Mouse (Mus musculus) thymus, adult 2 months (tissue): ENCODE data around the gene Tmem26.

Experiments used
- CTCF ChIP-seq: fragments of 200-500 bp; IDR thresholded peaks from 2 replicates; pipeline ENCODE4 v1.5.1; 2012; ENCODE audit warnings: mild to moderate bottlenecking, control low read depth, low read length, moderate library complexity, borderline replicate concordance; ENCODE audit not compliant: control insufficient read depth, poor library complexity, insufficient read depth; ENCODE audit errors: extremely low read depth
- POLR2A ChIP-seq: fragments of 200-500 bp; IDR thresholded peaks from 2 replicates; pipeline ENCODE4 v1.6.1; 2012; ENCODE audit warnings: mild to moderate bottlenecking, low read length, control low read depth, moderate library complexity; ENCODE audit not compliant: control insufficient read depth, poor library complexity, insufficient read depth; ENCODE audit errors: extremely low read depth

GRCm38 (mm10) chr10:68695760-68696336 is 27.6 kb upstream of the Tmem26 start:
- no peak for TF ChIP-seq CTCF
- TF ChIP-seq POLR2A = no peak
